Mouse (Mus musculus) intestine, embryonic 16.5 days (tissue): ENCODE results near the gene Alk. TPM values are rescaled to one million over a fixed set of nuclear protein-coding genes. Genes with fewer than 3 reads are reported as not detected.

ENCODE experiments used
- ATAC-seq: fragments of 200-750 bp; cut with Nextera tagmentation; 2 replicates; pipeline ENCODE4 v1.8.0; 2017; ENCODE audit warnings: moderate TSS enrichment, moderate library complexity
- H3K27ac ChIP-seq: fragments of 300-500 bp; sonication (generic); 2 replicates; pipeline ENCODE4 v1.5.1; 2014; ENCODE audit warnings: mild to moderate bottlenecking, low read length
- H3K27me3 ChIP-seq: fragments of 300-500 bp; sonication (generic); replicated peaks from 2 replicates; pipeline ENCODE4 v1.6.1; 2014; ENCODE audit warnings: low read length, control low read depth, mixed read lengths; ENCODE audit not compliant: control insufficient read depth, insufficient read depth
- H3K36me3 ChIP-seq: fragments of 300-500 bp; sonication (generic); 2 replicates; pipeline ENCODE4 v1.6.1; 2014; ENCODE audit warnings: low read length, control low read depth; ENCODE audit not compliant: control insufficient read depth, insufficient read depth
- H3K4me1 ChIP-seq: fragments of 300-500 bp; sonication (generic); 2 replicates; pipeline ENCODE4 v1.6.1; 2014; ENCODE audit warnings: low read length, control low read depth, mixed read lengths; ENCODE audit not compliant: control insufficient read depth, insufficient read depth
- H3K4me2 ChIP-seq: fragments of 300-500 bp; sonication (generic); 2 replicates; pipeline ENCODE4 v1.6.1; 2014; ENCODE audit warnings: low read depth, low read length, control low read depth
- H3K4me3 ChIP-seq: fragments of 300-500 bp; sonication (generic); 2 replicates; pipeline ENCODE4 v1.5.1; 2014; ENCODE audit warnings: mild to moderate bottlenecking, low read length
- H3K9ac ChIP-seq: fragments of 300-500 bp; sonication (generic); 2 replicates; pipeline ENCODE4 v1.6.1; 2014; ENCODE audit warnings: low read depth, low read length
- H3K9me3 ChIP-seq: fragments of 300-500 bp; sonication (generic); 2 replicates; pipeline ENCODE4 v1.6.1; 2016; ENCODE audit warnings: low read length, control low read depth; ENCODE audit not compliant: control insufficient read depth
- WGBS: fragments of 180-500 bp; shearing (Covaris S2); extraction: QIAGEN DNeasy Blood & Tissue Kit; methylation state at CpG from one replicate; pipeline ENCODE4 v1.1.7; 2014; 5-methylcytosine and 5-hydroxymethylcytosine counted together
- polyA plus RNA-seq: library from polyadenylated mRNA; unstranded; fragments of >200 nt; fragmentation: Nextera tagmentation; extraction: Ambion mirVana; gene quantifications from 2 replicates; pipeline ENCODE4 v1.2.1, GENCODE M21; 2015

The Alk gene
- polyA plus RNA-seq, 1 experiment from 2014 or later: 0.75 TPM

GRCm38 (mm10) chr17:71973704-71974103, 630.7 kb downstream of the Alk start:
- H3K27me3 ChIP-seq: no peaks in the 10 kb centered on the region
- no peaks in the 10 kb centered on the region for H3K4me1 ChIP-seq
- no peaks in the 10 kb centered on the region for H3K36me3 ChIP-seq
- ATAC-seq: no peak
- no peaks in the 10 kb centered on the region for H3K9me3 ChIP-seq
- H3K9ac ChIP-seq: no peak overlapping the region
- no peak overlapping the region for H3K27ac ChIP-seq
- no peak overlapping the region for H3K4me3 ChIP-seq
- H3K4me2 ChIP-seq: no peak overlapping the region
- 71% methylated on average over 7 of the region's 7 CpGs for WGBS

- no peaks in the 10 kb centered on the region for H3K4me1 ChIP-seq
- no peak overlapping the region for H3K9ac ChIP-seq
- no peak overlapping the region for H3K4me3 ChIP-seq
- no peak for ATAC-seq
- 72% methylated on average over 12 of the region's 12 CpGs for WGBS
- no peak overlapping the region for H3K27ac ChIP-seq
- no peak overlapping the region for H3K4me2 ChIP-seq
- H3K36me3 ChIP-seq: no peaks in the 10 kb centered on the region
- no peaks in the 10 kb centered on the region for H3K27me3 ChIP-seq
- H3K9me3 ChIP-seq: no peaks in the 10 kb centered on the region
Observed at GRCm38 (mm10) chr17:71967356-71967755, 637.1 kb downstream of the Alk start.

- Histone ChIP-seq H3K27me3 (no peaks in the 10 kb centered on the region), H3K9me3 (no peaks in the 10 kb centered on the region), H3K9ac (no peak overlapping the region), H3K27ac (no peak overlapping the region), H3K4me1 (no peaks in the 10 kb centered on the region), H3K4me2 (no peak overlapping the region), H3K36me3 (no peaks in the 10 kb centered on the region), H3K4me3 (no peak overlapping the region)
- ATAC-seq: no peak
- WGBS: 66% methylated on average over 9 of the region's 9 CpGs
Observed at GRCm38 (mm10) chr17:71965733-71966606, 638.5 kb downstream of the Alk start.

GRCm38 (mm10) chr17:71964610-71965009, 639.8 kb downstream of the Alk start:
- H3K9me3 ChIP-seq: no peaks in the 10 kb centered on the region
- WGBS: 78% methylated on average over 11 of the region's 11 CpGs
- ATAC-seq: no peak
- no peaks in the 10 kb centered on the region for H3K36me3 ChIP-seq
- no peaks in the 10 kb centered on the region for H3K4me1 ChIP-seq
- no peak overlapping the region for H3K4me2 ChIP-seq
- no peak overlapping the region for H3K4me3 ChIP-seq
- no peak overlapping the region for H3K9ac ChIP-seq
- no peak overlapping the region for H3K27ac ChIP-seq
- no peaks in the 10 kb centered on the region for H3K27me3 ChIP-seq

DNA sequence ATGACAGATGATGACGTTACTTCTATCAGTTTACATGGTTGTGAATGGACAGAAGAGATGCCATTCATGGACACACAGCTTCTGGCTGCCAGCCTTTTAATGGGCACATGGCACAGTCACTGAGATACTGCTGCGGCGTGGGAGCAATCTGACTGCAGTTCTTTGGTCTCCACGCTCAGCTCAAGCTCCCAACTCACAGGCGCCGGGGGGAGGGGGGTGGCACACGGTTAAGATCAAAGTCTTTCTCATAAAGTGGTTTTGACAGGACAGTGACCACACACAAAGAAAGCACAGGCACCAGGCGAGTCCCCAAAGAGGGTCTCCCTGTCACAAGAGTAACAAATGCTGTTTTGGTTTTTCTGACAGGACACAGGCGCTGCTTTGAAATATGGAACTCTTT, 641.7 kb downstream of the Alk start:
- WGBS: 45% methylated on average over 9 of the region's 9 CpGs
- no peak overlapping the region for H3K27ac ChIP-seq

GRCm38 (mm10) chr17:71955011-71955410, 649.4 kb downstream of the Alk start:
- ATAC-seq: no peak
- Histone ChIP-seq H3K27ac (no peak overlapping the region), H3K36me3 (no peaks in the 10 kb centered on the region), H3K4me3 (no peak overlapping the region), H3K27me3 (no peaks in the 10 kb centered on the region), H3K9ac (no peak overlapping the region), H3K9me3 (no peaks in the 10 kb centered on the region), H3K4me2 (no peak overlapping the region), H3K4me1 (no peaks in the 10 kb centered on the region)
- WGBS: 81% methylated on average over 7 of the region's 7 CpGs

More for the DNA sequence above, 641.7 kb downstream of the Alk start:
- ATAC-seq: 0 out of 2 replicates have a peak, but pooled peaks have one; percentile 42
- no peak overlapping the region for H3K4me3 ChIP-seq
- H3K9ac ChIP-seq: no peak overlapping the region
- no peaks in the 10 kb centered on the region for H3K9me3 ChIP-seq
- no peak overlapping the region for H3K4me2 ChIP-seq
- no peaks in the 10 kb centered on the region for H3K36me3 ChIP-seq
- H3K27me3 ChIP-seq: no peaks in the 10 kb centered on the region
- H3K4me1 ChIP-seq: no peaks in the 10 kb centered on the region

DNA sequence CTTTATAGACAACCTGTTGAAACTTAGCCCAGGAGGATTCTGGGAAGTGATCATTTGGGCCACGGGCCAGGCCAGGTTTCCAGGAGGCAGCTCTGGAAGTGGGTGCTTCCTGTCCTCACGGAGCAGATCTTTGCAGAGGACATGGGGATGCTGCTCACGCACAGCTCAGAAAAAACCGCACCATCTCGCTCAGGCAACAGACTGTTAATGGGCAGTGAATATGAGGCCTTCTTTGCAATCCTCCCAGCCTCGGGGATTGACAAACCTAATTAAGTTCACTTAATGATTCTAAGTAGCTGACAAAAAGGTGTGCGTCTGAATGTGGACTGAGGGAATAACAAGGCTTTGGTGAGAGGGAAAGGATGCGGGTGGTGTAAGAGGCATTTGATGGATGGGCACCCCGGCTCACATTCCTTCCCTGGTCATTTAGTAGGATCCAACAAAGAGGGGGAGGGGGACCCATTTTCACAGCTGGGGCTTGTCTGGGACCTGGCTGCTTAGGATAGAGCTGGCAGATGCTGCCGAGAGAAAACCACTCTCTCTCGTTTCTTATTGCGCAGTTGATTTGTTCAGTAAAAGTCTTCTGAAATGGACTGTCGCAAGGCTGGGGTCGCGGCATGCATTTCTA, 650.1 kb downstream of the Alk start:
- no peaks in the 10 kb centered on the region for H3K27me3 ChIP-seq
- no peak overlapping the region for H3K4me2 ChIP-seq
- no peak overlapping the region for H3K27ac ChIP-seq
- no peaks in the 10 kb centered on the region for H3K36me3 ChIP-seq
- H3K4me3 ChIP-seq: no peak overlapping the region
- WGBS: 67% methylated on average over 15 of the region's 15 CpGs
- ATAC-seq: no peak
- no peak overlapping the region for H3K9ac ChIP-seq
- H3K4me1 ChIP-seq: no peaks in the 10 kb centered on the region
- no peaks in the 10 kb centered on the region for H3K9me3 ChIP-seq

DNA sequence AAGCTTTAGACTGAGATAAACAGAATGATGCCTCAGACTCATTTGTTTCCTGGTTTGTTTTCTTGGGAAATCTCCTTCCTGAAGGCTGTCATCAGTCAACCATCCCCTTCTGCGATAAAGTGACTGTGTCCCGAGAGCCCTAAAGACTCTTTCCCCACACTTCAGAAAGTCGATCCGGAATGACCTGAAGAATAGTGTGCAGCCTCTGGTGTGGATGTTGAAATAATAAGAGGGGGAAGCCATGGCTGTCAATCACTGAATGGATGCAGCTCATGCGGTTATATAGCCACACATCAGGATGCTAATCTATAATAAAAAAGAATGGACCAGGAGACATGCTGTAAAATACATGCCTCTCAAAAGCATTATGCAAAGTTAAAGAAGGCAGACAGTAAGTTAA, 653.5 kb downstream of the Alk start:
- ATAC-seq: no peak
- Histone ChIP-seq H3K4me1 (no peaks in the 10 kb centered on the region), H3K4me3 (no peak overlapping the region), H3K36me3 (no peaks in the 10 kb centered on the region), H3K4me2 (no peak overlapping the region), H3K9me3 (no peaks in the 10 kb centered on the region), H3K27ac (no peak overlapping the region), H3K9ac (no peak overlapping the region), H3K27me3 (no peaks in the 10 kb centered on the region)
- 67% methylated on average over 5 of the region's 5 CpGs for WGBS

DNA sequence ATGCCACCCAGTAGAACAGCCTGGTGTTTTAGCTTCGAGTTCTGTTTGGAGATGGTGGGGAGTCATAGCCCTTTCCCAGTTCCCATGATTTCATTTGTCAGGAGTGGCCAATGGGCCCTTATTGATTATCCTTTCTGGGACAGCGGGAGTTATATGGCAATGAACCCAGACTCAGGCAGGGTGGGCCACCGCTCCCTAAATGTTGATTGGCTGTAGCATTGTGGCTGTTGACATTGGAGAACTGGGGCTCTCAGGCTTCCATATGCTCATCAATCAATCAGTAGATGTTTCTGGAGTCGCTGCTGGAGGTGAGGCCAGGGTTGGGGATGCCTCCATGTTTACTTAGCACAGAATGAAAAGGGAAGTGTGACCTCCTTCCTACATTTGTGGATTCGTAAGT, 655.7 kb downstream of the Alk start:
- Histone ChIP-seq H3K4me2 (no peak overlapping the region), H3K9ac (no peak overlapping the region), H3K27ac (no peak overlapping the region), H3K36me3 (no peaks in the 10 kb centered on the region), H3K9me3 (no peaks in the 10 kb centered on the region), H3K27me3 (no peaks in the 10 kb centered on the region), H3K4me1 (no peaks in the 10 kb centered on the region), H3K4me3 (no peak overlapping the region)
- ATAC-seq: no peak
- WGBS: 56% methylated on average over 5 of the region's 5 CpGs
